Mouse (Mus musculus): ENCODE results near the gene Iqschfp. TPM values are rescaled to one million over a fixed set of nuclear protein-coding genes. Genes with fewer than 3 reads are reported as not detected.

Gene Iqschfp
- not detected for total RNA-seq (2021)

DNA sequence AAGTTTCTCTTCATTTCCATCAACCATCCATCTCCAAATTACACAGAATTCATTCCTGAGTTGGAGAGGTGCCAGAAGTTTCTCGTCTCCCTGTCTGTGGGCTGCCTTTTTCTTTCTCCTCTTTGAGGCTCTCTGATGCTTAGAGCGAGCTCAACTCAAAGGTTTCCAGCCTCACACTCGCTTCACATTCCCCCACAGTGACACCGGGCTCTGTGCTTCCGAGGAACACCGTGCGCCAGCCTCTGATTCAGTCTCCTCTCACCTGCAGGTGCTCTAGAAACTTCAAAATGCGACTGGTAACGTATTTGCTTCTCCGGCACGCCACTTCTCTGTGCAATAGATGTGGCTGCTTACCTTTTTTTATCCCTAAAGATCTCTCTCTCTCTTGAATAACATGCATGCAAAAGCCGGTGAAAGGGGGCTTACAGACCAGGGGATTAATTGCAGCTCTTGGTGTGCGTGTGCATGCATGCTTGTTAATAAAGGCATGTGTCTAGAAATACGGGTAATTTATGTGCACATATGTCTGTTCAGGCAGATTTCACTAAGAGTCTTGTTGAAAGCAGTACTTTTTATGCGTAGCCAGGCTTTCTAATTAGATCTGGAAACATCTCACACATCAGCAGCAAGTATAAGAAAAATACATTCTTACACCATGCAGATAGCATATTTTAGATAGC is at the start of gene Iqschfp, which contains the start of gene Iqcj:
TSS of gene Iqschfp (plus strand) at position 207 of the 680 bp plus-strand sequence.
TSS of gene Iqcj (plus strand) at position 195 of the 680 bp plus-strand sequence.
- no peak for DNase-seq
- intact Hi-C loops (cut with DNase I): no loop called here

GRCm38 (mm10) chr3:67852397-67852796 is 39.6 kb upstream of the Iqschfp start:
- intact Hi-C loops (cut with DNase I): no loop called here
- no peak for DNase-seq

GRCm38 (mm10) chr3:67861524-67861923 is 30.5 kb upstream of the Iqschfp start:
- no peak for DNase-seq
- intact Hi-C loops (cut with DNase I): no loop called here

- intact Hi-C loops (cut with DNase I): no loop called here
- DNase-seq: no peak
Observed at GRCm38 (mm10) chr3:67867420-67868065, 24.5 kb upstream of the Iqschfp start.

- DNase-seq: no peak
- intact Hi-C loops (cut with DNase I): no loop called here
Observed at GRCm38 (mm10) chr3:67869424-67869823, 22.6 kb upstream of the Iqschfp start.

DNA sequence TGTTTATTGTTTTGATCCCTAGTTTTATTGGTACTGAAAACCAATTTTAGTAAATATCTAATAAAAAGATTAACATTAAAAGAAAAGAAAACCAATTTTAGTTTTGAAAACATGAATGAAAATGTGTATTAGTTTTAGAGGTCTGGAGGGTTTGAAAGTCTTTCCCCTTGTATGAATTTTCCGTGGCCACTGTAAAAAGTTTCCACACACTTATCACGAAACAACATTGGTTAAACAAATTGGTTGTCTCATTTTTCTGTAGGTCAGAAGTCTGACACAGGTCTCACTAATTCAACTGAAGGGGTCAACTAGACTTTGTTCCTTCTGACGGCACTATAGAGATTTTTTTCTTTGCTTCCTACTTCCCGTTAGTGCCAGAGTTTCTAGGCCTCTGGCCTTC is 14.8 kb upstream of the Iqschfp start:
- no peak for DNase-seq
- intact Hi-C loops (cut with DNase I): no loop called here

DNA sequence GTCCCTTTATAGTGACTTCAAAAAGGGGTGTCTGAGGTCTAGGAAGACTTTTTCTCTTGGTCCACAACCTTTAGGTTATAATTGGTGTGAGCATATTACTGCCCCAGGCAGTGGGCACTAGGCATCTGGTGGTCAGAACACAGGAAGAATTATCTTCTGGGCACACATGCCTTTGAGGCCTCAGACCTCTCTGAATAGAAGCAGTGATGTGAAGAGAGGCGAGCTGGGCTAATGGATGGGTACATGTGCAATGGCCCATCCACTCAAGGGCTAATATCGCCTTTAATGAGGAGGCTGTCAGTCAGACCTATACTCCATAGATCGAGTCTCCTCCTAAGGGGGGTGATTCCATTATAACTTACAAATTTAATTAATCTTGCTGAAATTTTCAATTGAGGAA is 7.7 kb upstream of the Iqschfp start:
- intact Hi-C loops (cut with DNase I): no loop called here
- DNase-seq: no peak

GRCm38 (mm10) chr3:67886176-67886575 is 5.9 kb upstream of the Iqschfp start:
- DNase-seq: no peak
- intact Hi-C loops (cut with DNase I): no loop called here

DNA sequence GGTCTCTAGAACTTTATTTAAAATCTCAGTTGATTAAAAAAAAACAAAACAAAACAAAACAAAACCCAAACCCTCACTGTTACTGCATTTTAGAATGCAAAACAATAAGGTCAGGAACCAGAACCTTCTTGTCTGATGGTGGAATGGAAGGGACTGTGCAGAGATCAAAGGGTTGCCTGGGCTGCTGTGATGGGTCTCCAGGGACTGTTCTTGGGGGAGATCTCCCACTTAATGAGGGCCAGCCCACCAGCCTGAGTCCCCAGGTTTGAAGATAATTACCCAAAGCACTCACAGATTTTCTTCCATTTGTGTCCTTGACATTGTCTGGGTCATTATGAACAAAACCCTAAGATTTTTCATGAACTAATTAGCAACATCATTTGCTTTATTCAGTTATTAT is 4.8 kb upstream of the Iqschfp start:
- no peak for DNase-seq
- intact Hi-C loops (cut with DNase I): no loop called here

GRCm38 (mm10) chr3:67892768-67893167 is 736 bp downstream of the Iqschfp start:
- intact Hi-C loops (cut with DNase I): no loop called here
- no peak for DNase-seq

- no peak for DNase-seq
- intact Hi-C loops (cut with DNase I): no loop called here
Observed at GRCm38 (mm10) chr3:67902517-67902916, 10.5 kb downstream of the Iqschfp start.

- DNase-seq: no peak
- intact Hi-C loops (cut with DNase I): no loop called here
Observed at GRCm38 (mm10) chr3:67908586-67908985, 16.6 kb downstream of the Iqschfp start.

- intact Hi-C loops (cut with DNase I): no loop called here
- no peak for DNase-seq
Observed at GRCm38 (mm10) chr3:67918098-67918497, 26.1 kb downstream of the Iqschfp start.

GRCm38 (mm10) chr3:67918634-67919259 is 26.7 kb downstream of the Iqschfp start:
- intact Hi-C loops (cut with DNase I): no loop called here

GRCm38 (mm10) chr3:67923095-67923494 is 31.1 kb downstream of the Iqschfp start:
- intact Hi-C loops (cut with DNase I): no loop called here
- DNase-seq: no peak

More at GRCm38 (mm10) chr3:67918634-67919259, 26.7 kb downstream of the Iqschfp start:
- DNase-seq: no peak

DNA sequence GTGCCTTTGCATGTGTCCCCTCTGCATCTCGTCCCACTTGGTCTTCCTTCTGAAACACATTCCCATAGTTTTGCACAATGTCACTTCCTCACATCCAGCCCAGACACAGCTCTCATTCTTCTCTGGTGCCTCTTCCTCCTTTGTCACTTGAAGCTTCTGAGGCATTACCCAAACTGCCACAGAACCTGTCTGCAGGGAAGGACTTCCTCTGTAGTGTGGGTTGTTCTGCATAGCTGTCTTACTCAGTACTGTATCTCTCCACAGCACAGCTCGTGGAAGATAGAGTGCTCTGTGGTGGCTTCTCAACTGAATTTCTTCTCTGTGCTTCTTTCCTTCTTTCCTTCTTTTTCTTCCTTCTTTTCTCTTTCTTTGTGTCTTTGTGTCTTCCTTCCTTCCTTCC is 33.4 kb downstream of the Iqschfp start:
- intact Hi-C loops (cut with DNase I): no loop called here
- no peak for DNase-seq

DNA sequence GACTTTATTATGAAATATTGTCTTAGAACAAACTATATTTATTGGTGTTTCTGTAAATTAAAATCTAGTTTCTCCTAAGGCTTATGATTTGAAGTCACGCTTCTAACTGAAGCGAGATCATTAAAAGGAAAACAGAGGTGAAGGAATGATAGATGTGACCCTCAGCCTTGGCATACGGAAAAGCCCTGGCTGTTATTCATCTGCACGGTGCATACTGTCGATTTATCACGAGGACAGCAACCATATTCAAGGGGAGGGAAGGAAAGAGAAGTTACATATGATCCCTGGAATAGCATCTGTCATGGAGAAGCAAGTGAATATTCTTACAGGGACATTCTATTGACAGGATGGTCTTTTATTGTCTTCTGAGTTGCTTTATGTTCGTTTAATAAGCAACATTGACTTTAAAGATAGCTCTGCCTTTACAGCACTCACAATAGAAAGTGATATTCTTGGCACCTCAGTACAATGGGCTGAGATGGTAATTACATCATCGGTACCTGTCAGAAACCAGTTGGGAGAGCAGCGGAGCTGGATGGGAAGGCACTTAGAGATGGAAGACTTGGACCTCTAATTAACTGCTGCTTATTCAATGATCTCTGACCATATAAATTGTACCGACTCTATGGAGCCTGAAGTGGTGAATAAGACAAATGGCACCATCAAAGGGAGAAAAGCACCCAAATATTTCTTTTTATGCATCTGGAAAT is 38.5 kb downstream of the Iqschfp start:
- DNase-seq: no peak
- intact Hi-C loops (cut with DNase I): no loop called here

DNA sequence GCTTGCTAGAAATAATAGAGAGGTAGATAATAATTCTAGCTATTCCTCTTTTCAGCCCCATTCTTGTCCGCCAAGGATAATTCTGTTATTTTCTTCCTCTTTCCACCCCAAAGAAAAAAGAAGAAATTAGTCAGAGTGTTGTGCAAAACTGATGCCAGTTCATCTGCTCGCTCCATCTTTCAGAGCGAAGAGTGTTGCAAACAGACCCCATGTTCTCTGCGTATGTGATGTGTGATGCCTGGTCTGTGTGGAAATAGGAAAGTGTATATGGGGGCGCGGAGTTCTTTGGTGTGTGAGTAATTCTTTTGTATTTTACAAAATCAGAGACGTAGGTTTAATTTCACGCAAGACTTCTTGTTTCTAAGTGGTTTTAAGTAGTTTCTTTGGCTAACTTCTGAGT is 39.1 kb downstream of the Iqschfp start:
- intact Hi-C loops (cut with DNase I): no loop called here
- no peak for DNase-seq

DNA sequence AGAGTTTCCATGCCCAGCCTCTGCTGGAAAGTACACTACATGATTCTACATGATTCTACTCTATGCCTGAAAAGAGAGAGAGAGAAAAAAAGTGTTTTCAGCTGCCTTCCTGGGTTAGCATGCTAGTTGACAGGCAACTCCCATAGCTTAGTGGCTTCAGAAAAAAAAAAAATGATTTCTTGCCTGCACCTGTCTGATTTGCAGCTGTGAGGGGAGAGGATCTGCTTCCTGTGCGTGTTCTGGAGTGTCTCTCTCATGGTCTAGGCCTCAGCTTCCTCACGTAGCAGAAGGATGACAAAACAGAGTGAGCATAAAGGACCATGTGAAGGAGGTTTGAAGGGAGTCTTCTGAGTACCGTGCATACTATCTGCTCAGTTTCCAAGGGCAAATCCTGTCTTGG is 39.9 kb downstream of the Iqschfp start:
- intact Hi-C loops (cut with DNase I): no loop called here
- DNase-seq: no peak

DNA sequence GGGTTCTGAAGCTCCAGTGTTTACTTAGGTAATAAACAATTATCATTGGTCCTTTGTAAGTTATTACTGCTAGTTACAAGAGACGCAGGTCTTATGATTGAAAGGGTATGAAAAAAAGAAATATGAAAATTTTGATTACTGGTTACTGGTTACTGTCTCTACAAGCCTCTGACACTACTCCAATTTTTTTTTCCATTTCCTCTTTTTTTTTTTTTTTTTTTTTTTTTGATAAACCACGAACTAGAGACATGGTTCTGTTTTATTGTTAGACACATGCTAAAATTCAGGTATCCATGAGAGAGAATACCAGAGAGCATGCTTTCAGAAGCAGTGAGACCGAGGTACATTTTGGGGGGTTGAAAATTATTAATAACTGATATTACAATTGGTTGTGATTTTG is 43.8 kb downstream of the Iqschfp start:
- no peak for DNase-seq
- intact Hi-C loops (cut with DNase I): no loop called here

DNA sequence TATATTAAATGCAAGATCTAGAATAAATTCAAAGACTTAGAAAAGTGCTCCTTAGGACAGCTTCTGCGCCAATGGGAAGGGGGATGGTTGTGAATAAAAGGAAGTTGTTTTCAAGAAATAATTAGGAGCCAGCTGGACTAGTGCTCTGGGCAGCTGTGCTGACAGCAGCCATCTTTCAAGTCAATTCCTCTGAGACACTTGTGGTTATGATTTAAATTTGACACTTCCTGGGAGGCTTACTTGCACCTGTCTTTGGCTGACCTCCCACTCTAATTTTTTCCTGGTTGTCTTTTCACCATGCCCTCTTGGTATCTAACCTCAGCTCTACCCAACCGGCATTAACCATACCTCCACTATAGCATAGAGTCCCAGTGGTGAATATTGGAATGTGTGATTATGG is 55.0 kb downstream of the Iqschfp start:
- intact Hi-C loops (cut with DNase I): no loop called here
- no peak for DNase-seq

All from heart, postnatal 10 days (tissue).